9 mouse cellular contexts compared by ENCODE assay signal in the genomic region with DNA sequence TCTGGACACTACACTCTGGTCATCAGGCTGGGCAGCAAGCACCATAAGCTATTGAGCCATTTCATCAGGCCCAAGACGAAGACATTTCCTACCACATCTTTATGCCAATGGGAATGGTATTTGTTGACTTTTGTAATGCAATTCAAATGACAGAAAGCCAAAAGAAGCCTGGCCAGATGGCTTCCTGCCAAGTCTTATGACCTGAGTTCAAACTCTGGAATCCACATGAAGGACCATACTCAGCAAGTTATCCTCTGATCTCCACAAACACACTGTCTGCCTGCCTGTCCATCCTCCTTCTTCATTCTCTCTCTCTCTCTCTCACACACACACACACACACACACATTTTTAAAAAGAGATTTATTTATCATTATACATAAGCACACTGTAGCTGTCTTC. TPM values are rescaled to one million over a fixed set of nuclear protein-coding genes. Genes with fewer than 3 reads are reported as not detected.
DNase-seq lines count a peak whose midpoint lies in the region; ATAC-seq and TF ChIP-seq lines count a peak whose summit lies in the region.
"Had no signal": no experiment of that assay in that cellular context is flagged by ENCODE, and none has a peak within 500 bp of the region (broad histone marks: within the 10 kb centered on the region; RNA-seq: fewer than 3 reads in every experiment).

No protein-coding gene starts in this region.

- no peak overlapping the region for H3K27ac ChIP-seq in heart, embryonic 12.5 days (ENCODE audit: poor library complexity, severe bottlenecking)
- no peak overlapping the region for H3K27ac ChIP-seq in lung, embryonic 14.5 days (ENCODE audit: low read depth)
- no peak overlapping the region for H3K27ac ChIP-seq in forebrain, embryonic 15.5 days (replicated peaks)

- no peaks in the 10 kb centered on the region for H3K27me3 ChIP-seq in heart, embryonic 12.5 days (replicated peaks)
- no peaks in the 10 kb centered on the region for H3K27me3 ChIP-seq in lung, embryonic 14.5 days (ENCODE audit: insufficient read depth, low read length)
- H3K27me3 ChIP-seq in forebrain, embryonic 15.5 days = no peaks in the 10 kb centered on the region

- no peaks in the 10 kb centered on the region for H3K9me3 ChIP-seq in heart, embryonic 12.5 days (replicated peaks)
- no peaks in the 10 kb centered on the region for H3K9me3 ChIP-seq in lung, embryonic 14.5 days (ENCODE audit: low read depth, low read length)
- no peaks in the 10 kb centered on the region for H3K9me3 ChIP-seq in forebrain, embryonic 15.5 days

- WGBS in heart, embryonic 12.5 days = 61% methylated on average over 1 of the region's 1 CpGs
- WGBS in lung, embryonic 14.5 days = 18% methylated on average over 1 of the region's 1 CpGs
- 63% methylated on average over 1 of the region's 1 CpGs for WGBS in forebrain, embryonic 15.5 days

- no peak for TF ChIP-seq CTCF in lung, embryonic 14.5 days (IDR thresholded peaks at IDR 0.05; ENCODE audit: low read depth)

- peaks cover 73% of the 10 kb centered on the region for H3K4me1 ChIP-seq in heart, embryonic 12.5 days (replicated peaks)
- peaks cover 45% of the 10 kb centered on the region for H3K4me1 ChIP-seq in lung, embryonic 14.5 days (ENCODE audit: insufficient read depth)
- H3K4me1 ChIP-seq in forebrain, embryonic 15.5 days = peaks cover 24% of the 10 kb centered on the region

- H3K4me2 ChIP-seq in heart, embryonic 12.5 days = no peak overlapping the region
- H3K4me2 ChIP-seq in lung, embryonic 14.5 days = no peak overlapping the region
- no peak overlapping the region for H3K4me2 ChIP-seq in forebrain, embryonic 15.5 days (replicated peaks)

- ATAC-seq in heart, embryonic 12.5 days (ENCODE audit: insufficient number of reproducible peaks, low FRiP score) = no peak
- peak; percentile 57; the same call in 1 of the 2 replicates for ATAC-seq in lung, embryonic 14.5 days (ENCODE audit: insufficient read depth)
- no peak for ATAC-seq in forebrain, embryonic 15.5 days (replicated peaks)

- no peaks in the 10 kb centered on the region for H3K36me3 ChIP-seq in heart, embryonic 12.5 days
- no peaks in the 10 kb centered on the region for H3K36me3 ChIP-seq in lung, embryonic 14.5 days (ENCODE audit: insufficient read depth)
- no peaks in the 10 kb centered on the region for H3K36me3 ChIP-seq in forebrain, embryonic 15.5 days

- H3K9ac ChIP-seq in heart, embryonic 12.5 days = no peak overlapping the region
- no peak overlapping the region for H3K9ac ChIP-seq in lung, embryonic 14.5 days
- H3K9ac ChIP-seq in forebrain, embryonic 15.5 days (replicated peaks) = no peak overlapping the region

- peak; percentile 35 to 49 for DNase-seq in heart, adult 18-20 months
- DNase-seq in 3T3-L1 (ENCODE audit: low read depth, low spot score) (peak; percentile 68), MN1 (ENCODE audit: low spot score) (no peak)
- peak; percentile 64 for DNase-seq in fibroblast of lung, adult 2 months (ENCODE audit: low read depth)
- DNase-seq in lung, embryonic 14.5 days = peak; percentile 92
- DNase-seq in right cerebral cortex, postnatal 10 days (ENCODE audit: low spot score in 2 of 2) = no peak

- H3K4me3 ChIP-seq in heart, embryonic 12.5 days = no peak overlapping the region
- no peak overlapping the region for H3K4me3 ChIP-seq in lung, embryonic 14.5 days (ENCODE audit: low read depth, low read length)
- H3K4me3 ChIP-seq in forebrain, embryonic 15.5 days = no peak overlapping the region

RNA-seq across cellular contexts. Expression of a gene that starts 19.0 kb away (rescaled TPM):
- 10 to 100 TPM; 29.8 to 35.7 TPM for total RNA-seq in heart, adult 18-20 months (2021)
- polyA plus RNA-seq in heart, embryonic 12.5 days (2016; fragmentation: Nextera tagmentation; extraction: Ambion mirVana) = 69.5 and 77.4 TPM in 2 replicates
- polyA plus RNA-seq in lung, embryonic 14.5 days (2014; fragmentation: Nextera tagmentation; extraction: Ambion mirVana) = 75.6 and 87.8 TPM in 2 replicates
- polyA plus RNA-seq in forebrain, embryonic 15.5 days (2015; fragmentation: Nextera tagmentation; extraction: Ambion mirVana) = 74.2 and 84.1 TPM in 2 replicates

RNA-seq across cellular contexts. Expression of a gene that starts 46.4 kb away (rescaled TPM):
- under 1 TPM in 1 of 2 experiments, not detected in 1; 0.08 TPM for total RNA-seq in heart, adult 18-20 months (2021)
- 1.0 and 1.1 TPM in 2 replicates for polyA plus RNA-seq in heart, embryonic 12.5 days (2016; fragmentation: Nextera tagmentation; extraction: Ambion mirVana)
- 1.7 TPM in 2 replicates for polyA plus RNA-seq in lung, embryonic 14.5 days (2014; fragmentation: Nextera tagmentation; extraction: Ambion mirVana)
- 0.70 and 0.72 TPM in 2 replicates for polyA plus RNA-seq in forebrain, embryonic 15.5 days (2015; fragmentation: Nextera tagmentation; extraction: Ambion mirVana)
- total RNA-seq: monocyte, adult 5-6 weeks had no signal

Comparison
In these comparisons a context has a peak if more than half of its experiments do, and no peak if none do; other contexts are left out.
1. DNase-seq: peak in heart, adult 18-20 months (2 of 2), 3T3-L1 (single experiment), fibroblast of lung, adult 2 months (single experiment) and lung, embryonic 14.5 days (single experiment); none in MN1 (single experiment) and right cerebral cortex, postnatal 10 days (0 of 2).